Mouse (Mus musculus) neutrophil, adult 5-6 weeks (primary cell): ENCODE measurements around the gene Tmem11. TPM values are rescaled to one million over a fixed set of nuclear protein-coding genes. Genes with fewer than 3 reads are reported as not detected.

Experiments
- ATAC-seq: fragments of 151-379, 151-347 bp; 2 replicates; pipeline ENCODE4 v1.8.0; 2017; ENCODE audit warnings: mild to moderate bottlenecking, moderate TSS enrichment; ENCODE audit not compliant: insufficient number of reproducible peaks, poor library complexity, low FRiP score, severe bottlenecking; ENCODE audit errors: extremely low read depth
- total RNA-seq: library from RNA; stranded (forward); fragments of 200-1000 nt; gene quantifications from 2 replicates; pipeline ENCODE4 v1.2.3, GENCODE M21; 2017

Tmem11 gene
- total RNA-seq, result 26.0 and 27.6 TPM in 2 replicates

GRCm38 (mm10) chr11:60878675-60879294 is at the start of gene Tmem11:
Gene Tmem11, minus strand, starts transcription at chr11:60879272.
- peak; percentile 96 for ATAC-seq

- peak; percentile 73 for ATAC-seq
Measured at GRCm38 (mm10) chr11:60927264-60927663, 48.2 kb upstream of the Tmem11 start.

GRCm38 (mm10) chr11:60924981-60925380 is 45.9 kb upstream of the Tmem11 start:
- ATAC-seq, result no peak

GRCm38 (mm10) chr11:60924498-60924897 is 45.4 kb upstream of the Tmem11 start:
- ATAC-seq, result no peak

GRCm38 (mm10) chr11:60922964-60923363 is 43.9 kb upstream of the Tmem11 start:
- no peak for ATAC-seq

GRCm38 (mm10) chr11:60922195-60922594 is 43.1 kb upstream of the Tmem11 start:
- no peak for ATAC-seq

- ATAC-seq, result no peak
Measured at GRCm38 (mm10) chr11:60920021-60920420, 40.9 kb upstream of the Tmem11 start.

GRCm38 (mm10) chr11:60915201-60915600 is 36.1 kb upstream of the Tmem11 start:
- ATAC-seq, result no peak

- no peak for ATAC-seq
Measured at GRCm38 (mm10) chr11:60914491-60914890, 35.4 kb upstream of the Tmem11 start, which contains the start of gene Natd1. Gene Natd1, minus strand, starts transcription at chr11:60914750.

- ATAC-seq, result peak; percentile 86
Measured at GRCm38 (mm10) chr11:60913301-60914196, 34.5 kb upstream of the Tmem11 start.

- ATAC-seq, result no peak
Measured at GRCm38 (mm10) chr11:60912525-60912973, 33.5 kb upstream of the Tmem11 start.

- no peak for ATAC-seq
Measured at GRCm38 (mm10) chr11:60909626-60910025, 30.6 kb upstream of the Tmem11 start.

- no peak for ATAC-seq
Measured at GRCm38 (mm10) chr11:60908073-60908472, 29.0 kb upstream of the Tmem11 start.

GRCm38 (mm10) chr11:60906449-60906848 is 27.4 kb upstream of the Tmem11 start:
- no peak for ATAC-seq

GRCm38 (mm10) chr11:60905407-60906120 is 26.5 kb upstream of the Tmem11 start:
- ATAC-seq, result no peak

GRCm38 (mm10) chr11:60903661-60904061 is 24.6 kb upstream of the Tmem11 start:
- no peak for ATAC-seq

GRCm38 (mm10) chr11:60902486-60902885 is 23.4 kb upstream of the Tmem11 start:
- no peak for ATAC-seq

- ATAC-seq, result no peak
Measured at GRCm38 (mm10) chr11:60902001-60902400, 22.9 kb upstream of the Tmem11 start.

- no peak for ATAC-seq
Measured at GRCm38 (mm10) chr11:60895915-60896314, 16.8 kb upstream of the Tmem11 start.
